Mouse (Mus musculus): Measurements from ENCODE around the gene Trip11. TPM values are rescaled to one million over a fixed set of nuclear protein-coding genes. Genes with fewer than 3 reads are reported as not detected.

Gene Trip11
- polyA plus RNA-seq, 2 experiments: 2.2 to 6.1 TPM

GRCm38 (mm10) chr12:101891066-101891465 lies 22.0 kb downstream of the Trip11 start:
- H3K36me3 ChIP-seq (replicated peaks; ENCODE audit: control insufficient read depth, insufficient read depth, low read depth): peaks cover 15% of the 10 kb centered on the region; the same call in 1 of the 2 replicates
- H3K9ac ChIP-seq (replicated peaks): no peak overlapping the region
- no peak overlapping the region for H3K27ac ChIP-seq
- no peak for ATAC-seq (ENCODE audit: insufficient read depth)
- whole genome bisulfite sequencing (ENCODE audit: insufficient replicate concordance): 81% methylated on average over 5 of the region's 5 CpGs
- TF ChIP-seq EP300 (IDR thresholded peaks at IDR 0.05; ENCODE audit: low read depth) (no peak), CTCF (IDR thresholded peaks at IDR 0.05; ENCODE audit: low read depth) (no peak)
- H3K27me3 ChIP-seq (ENCODE audit: control insufficient read depth, insufficient read depth, low read length): no peaks in the 10 kb centered on the region
- no peak overlapping the region for H3K4me3 ChIP-seq (ENCODE audit: insufficient read depth in 1 of 2, low read depth in 2 of 2, low read length in 2 of 2)
- H3K4me2 ChIP-seq (ENCODE audit: low read depth): no peak overlapping the region
- H3K9me3 ChIP-seq (ENCODE audit: control insufficient read depth, low read length): no peaks in the 10 kb centered on the region
- no peaks in the 10 kb centered on the region for H3K4me1 ChIP-seq (replicated peaks; ENCODE audit: control insufficient read depth in 2 of 2, insufficient read depth in 2 of 2, low read length in 1 of 2)
- no peak for DNase-seq (ENCODE audit: low read depth in 3 of 3, low spot score in 3 of 3)

DNA sequence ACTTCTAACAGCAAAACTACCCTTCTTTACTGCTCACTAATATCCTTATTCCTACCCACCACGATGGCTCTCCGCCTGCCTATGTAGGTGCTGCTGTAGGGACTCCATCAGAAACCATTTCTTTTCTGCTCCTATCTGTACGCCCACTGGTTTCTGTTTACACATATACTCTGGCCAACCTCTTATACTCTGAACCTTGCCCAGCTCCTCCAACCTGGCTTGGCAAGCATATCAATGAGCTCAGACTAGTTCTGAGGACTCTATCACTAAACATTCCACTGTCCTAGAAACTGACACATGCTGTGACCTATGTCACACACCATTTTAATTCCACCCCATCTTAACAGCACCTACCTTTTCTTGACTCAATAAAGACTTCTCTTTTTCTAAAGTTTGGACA lies 23.7 kb downstream of the Trip11 start:
- Histone ChIP-seq H3K9me3 (ENCODE audit: control insufficient read depth, low read length) (no peaks in the 10 kb centered on the region), H3K27ac (no peak overlapping the region), H3K4me3 (ENCODE audit: insufficient read depth in 1 of 2, low read depth in 2 of 2, low read length in 2 of 2) (no peak overlapping the region), H3K9ac (replicated peaks) (no peak overlapping the region), H3K4me1 (replicated peaks; ENCODE audit: control insufficient read depth in 2 of 2, insufficient read depth in 2 of 2, low read length in 1 of 2) (no peaks in the 10 kb centered on the region), H3K4me2 (ENCODE audit: low read depth) (no peak overlapping the region), H3K27me3 (ENCODE audit: control insufficient read depth, insufficient read depth, low read length) (no peaks in the 10 kb centered on the region), H3K36me3 (replicated peaks; ENCODE audit: control insufficient read depth, insufficient read depth, low read depth) (peaks cover 24% of the 10 kb centered on the region)
- WGBS (ENCODE audit: insufficient replicate concordance): 82% methylated on average over 3 of the region's 3 CpGs
- TF ChIP-seq CTCF (IDR thresholded peaks at IDR 0.05; ENCODE audit: low read depth) (no peak), EP300 (IDR thresholded peaks at IDR 0.05; ENCODE audit: low read depth) (no peak)
- ATAC-seq (ENCODE audit: insufficient read depth) (no peak), DNase-seq (ENCODE audit: low read depth in 3 of 3, low spot score in 3 of 3) (no peak)

DNA sequence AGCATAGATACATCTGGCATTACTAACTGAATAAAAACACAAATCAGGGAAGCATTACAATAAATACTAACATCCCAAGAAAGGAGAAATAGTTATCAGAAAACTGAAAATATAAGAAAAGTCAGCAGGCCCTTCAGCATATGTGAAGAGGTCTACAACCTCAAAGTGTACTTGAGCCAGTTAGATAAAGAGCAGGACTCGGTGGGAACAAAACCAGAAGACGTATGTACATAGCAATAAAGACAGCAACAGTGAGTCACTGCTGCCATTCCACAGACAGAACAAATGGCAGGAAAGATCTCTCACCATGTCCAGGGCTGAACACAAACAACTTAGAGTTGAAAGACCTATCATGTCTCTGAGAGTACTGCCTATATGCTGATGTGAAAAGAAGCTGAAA lies 24.8 kb downstream of the Trip11 start:
- Histone ChIP-seq H3K36me3 (replicated peaks; ENCODE audit: control insufficient read depth, insufficient read depth, low read depth) (peaks cover 21% of the 10 kb centered on the region), H3K27ac (no peak overlapping the region), H3K4me1 (replicated peaks; ENCODE audit: control insufficient read depth in 2 of 2, insufficient read depth in 2 of 2, low read length in 1 of 2) (no peaks in the 10 kb centered on the region), H3K9ac (replicated peaks) (no peak overlapping the region), H3K27me3 (ENCODE audit: control insufficient read depth, insufficient read depth, low read length) (no peaks in the 10 kb centered on the region), H3K9me3 (ENCODE audit: control insufficient read depth, low read length) (no peaks in the 10 kb centered on the region), H3K4me2 (ENCODE audit: low read depth) (no peak overlapping the region), H3K4me3 (ENCODE audit: insufficient read depth in 1 of 2, low read depth in 2 of 2, low read length in 2 of 2) (no peak overlapping the region)
- 75% methylated on average over 2 of the region's 2 CpGs for WGBS (ENCODE audit: insufficient replicate concordance)
- TF ChIP-seq EP300 (IDR thresholded peaks at IDR 0.05; ENCODE audit: low read depth): no peak
- no peak for TF ChIP-seq CTCF (IDR thresholded peaks at IDR 0.05; ENCODE audit: low read depth)
- ATAC-seq (ENCODE audit: insufficient read depth) (no peak), DNase-seq (ENCODE audit: low read depth in 3 of 3, low spot score in 3 of 3) (no peak)

DNA sequence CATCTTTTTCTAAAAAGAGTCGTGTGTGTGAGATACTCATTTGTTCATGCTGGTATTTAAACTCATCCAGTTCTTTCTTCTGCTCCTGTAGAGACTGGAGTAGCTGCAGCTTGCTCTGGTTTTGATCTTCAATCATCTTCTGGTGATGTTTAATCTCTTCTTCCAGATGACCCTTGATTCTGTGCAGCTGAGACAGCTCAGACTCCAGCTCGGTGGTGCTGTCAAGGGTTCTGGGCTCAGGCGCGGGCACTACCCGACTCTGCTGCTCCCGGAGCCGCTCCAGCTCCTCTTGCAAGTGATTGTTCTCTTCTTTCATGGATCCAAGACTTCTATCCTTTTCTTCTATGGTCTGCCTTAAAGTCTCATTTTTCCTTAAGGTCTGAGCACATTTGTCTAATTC lies 28.1 kb downstream of the Trip11 start:
- 87% methylated on average over 7 of the region's 7 CpGs for WGBS (ENCODE audit: insufficient replicate concordance)

DNA sequence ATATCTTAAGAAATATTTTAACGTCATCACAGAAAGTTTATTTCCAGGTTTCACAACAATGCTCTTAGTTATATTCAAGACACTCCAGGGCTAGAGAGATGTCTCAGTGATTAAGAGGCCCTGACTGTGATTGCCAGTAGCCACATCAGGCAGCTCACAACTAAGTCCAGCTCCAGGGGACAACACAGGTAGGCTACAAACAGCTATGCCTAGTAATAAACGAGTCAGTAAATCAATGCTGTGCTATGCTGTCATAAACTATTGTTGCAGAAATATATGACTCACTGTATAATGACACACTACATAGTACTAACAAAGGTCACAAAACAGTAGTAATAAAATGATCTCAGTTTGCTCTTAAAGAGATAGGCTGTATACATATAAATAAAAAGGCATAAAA lies 36.7 kb downstream of the Trip11 start:
- H3K27ac ChIP-seq: no peak overlapping the region
- WGBS (ENCODE audit: insufficient replicate concordance): 82% methylated on average over 2 of the region's 2 CpGs
- H3K4me2 ChIP-seq (ENCODE audit: low read depth): no peak overlapping the region
- H3K4me1 ChIP-seq (replicated peaks; ENCODE audit: control insufficient read depth in 2 of 2, insufficient read depth in 2 of 2, low read length in 1 of 2): no peaks in the 10 kb centered on the region
- TF ChIP-seq EP300 (IDR thresholded peaks at IDR 0.05; ENCODE audit: low read depth): no peak
- no peaks in the 10 kb centered on the region for H3K27me3 ChIP-seq (ENCODE audit: control insufficient read depth, insufficient read depth, low read length)
- no peaks in the 10 kb centered on the region for H3K9me3 ChIP-seq (ENCODE audit: control insufficient read depth, low read length)
- DNase-seq (ENCODE audit: low read depth in 3 of 3, low spot score in 3 of 3) (no peak), ATAC-seq (ENCODE audit: insufficient read depth) (no peak)
- no peak overlapping the region for H3K9ac ChIP-seq (replicated peaks)
- no peak overlapping the region for H3K4me3 ChIP-seq (ENCODE audit: insufficient read depth in 1 of 2, low read depth in 2 of 2, low read length in 2 of 2)
- H3K36me3 ChIP-seq (replicated peaks; ENCODE audit: control insufficient read depth, insufficient read depth, low read depth): peaks cover 18% of the 10 kb centered on the region

More for the DNA sequence above, 28.1 kb downstream of the Trip11 start:
- Histone ChIP-seq H3K27ac (no peak overlapping the region), H3K9me3 (ENCODE audit: control insufficient read depth, low read length) (no peaks in the 10 kb centered on the region), H3K36me3 (replicated peaks; ENCODE audit: control insufficient read depth, insufficient read depth, low read depth) (peaks cover 18% of the 10 kb centered on the region), H3K4me1 (replicated peaks; ENCODE audit: control insufficient read depth in 2 of 2, insufficient read depth in 2 of 2, low read length in 1 of 2) (no peaks in the 10 kb centered on the region), H3K4me3 (ENCODE audit: insufficient read depth in 1 of 2, low read depth in 2 of 2, low read length in 2 of 2) (no peak overlapping the region), H3K4me2 (ENCODE audit: low read depth) (no peak overlapping the region), H3K9ac (replicated peaks) (no peak overlapping the region), H3K27me3 (ENCODE audit: control insufficient read depth, insufficient read depth, low read length) (no peaks in the 10 kb centered on the region)
- DNase-seq (ENCODE audit: low read depth in 3 of 3, low spot score in 3 of 3): no peak
- no peak for ATAC-seq (ENCODE audit: insufficient read depth)
- no peak for TF ChIP-seq CTCF (IDR thresholded peaks at IDR 0.05; ENCODE audit: low read depth)
- TF ChIP-seq EP300 (IDR thresholded peaks at IDR 0.05; ENCODE audit: low read depth): no peak

Data from liver, embryonic 14.5 days (tissue).